Mouse (Mus musculus) adrenal gland, postnatal 25 days (tissue): Measurements from ENCODE around the gene Ccdc114. TPM values are rescaled to one million over a fixed set of nuclear protein-coding genes. Genes with fewer than 3 reads are reported as not detected.
"Not testable (repeated sequence)": the region's sequence is repeated elsewhere in the genome, so short reads cannot be mapped to it uniquely, and the experiment has no call there.

Source experiments
- DNase-seq: peaks from one replicate; pipeline ENCODE4 v3.0.0; 2021; ENCODE audit warnings: mixed read lengths
- long read RNA-seq: library from polyadenylated mRNA; stranded (forward); transcript quantifications from one replicate; pipeline ENCODE4 v2.0.0, GENCODE M21; 2021
- total RNA-seq: library from RNA; stranded (reverse); gene quantifications from 2 replicates; pipeline ENCODE4 v1.2.3, GENCODE M21; 2021

Gene Ccdc114
- total RNA-seq: 26.4 and 27.9 TPM in 2 replicates
- long read RNA-seq, partial matches to known transcripts: 26 of 36 reads
- long read RNA-seq, other reads (novel, unspliced or antisense): 7 of 36 reads

- peak; percentile 76 for DNase-seq
Measured at GRCm38 (mm10) chr7:45923762-45924428, at the start of gene Ccdc114. Gene Ccdc114, plus strand, starts transcription at chr7:45924072.

- DNase-seq: no peak
Measured at GRCm38 (mm10) chr7:45876895-45877294, 47.0 kb upstream of the Ccdc114 start.

DNA sequence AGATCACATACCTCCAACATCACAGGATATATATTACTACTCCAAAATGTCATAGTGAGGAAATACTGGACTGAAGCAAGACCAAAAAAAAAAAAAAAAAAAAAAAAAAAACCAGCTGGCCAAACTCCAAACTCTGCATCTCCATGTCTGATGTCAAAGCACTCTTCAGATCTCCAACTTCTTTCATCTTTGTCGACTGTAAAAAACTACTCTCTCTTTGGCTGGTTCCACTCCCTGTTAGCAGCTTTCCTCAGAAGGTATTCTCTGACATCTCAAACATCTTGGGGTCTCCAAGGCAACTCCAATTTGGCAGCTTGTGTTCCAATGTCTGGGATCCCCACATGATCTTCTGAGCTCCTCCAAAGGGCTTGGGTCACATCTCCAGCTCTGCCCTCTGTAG is 45.6 kb upstream of the Ccdc114 start, which contains the start of gene Grin2d:
Grin2d (minus strand) TSS at position 101 of the 400 bp plus-strand sequence.
- not testable (repeated sequence) for DNase-seq

GRCm38 (mm10) chr7:45880531-45880930 is 43.3 kb upstream of the Ccdc114 start:
- no peak for DNase-seq

- DNase-seq: no peak
Measured at GRCm38 (mm10) chr7:45881011-45881410, 42.9 kb upstream of the Ccdc114 start.

DNA sequence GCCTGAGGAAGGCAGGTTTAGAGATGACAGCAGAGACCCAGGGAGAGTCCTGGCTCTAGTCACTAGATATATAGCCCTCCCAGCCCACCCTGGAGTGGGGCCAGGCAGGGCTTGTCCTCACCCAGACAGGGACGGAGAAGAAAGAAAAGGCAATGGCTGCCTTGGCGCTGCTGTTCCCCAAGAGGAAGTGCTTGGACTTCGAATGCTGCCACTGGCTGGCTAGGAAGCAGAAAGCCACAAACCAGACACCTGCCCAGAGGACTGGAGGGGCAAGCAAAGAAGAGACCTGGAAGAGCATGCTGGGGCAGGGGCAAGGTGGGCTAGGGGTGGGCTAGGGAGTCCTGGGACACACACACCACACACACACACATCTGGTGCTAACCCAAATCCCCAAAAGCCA is 36.6 kb upstream of the Ccdc114 start:
- DNase-seq: no peak

GRCm38 (mm10) chr7:45892651-45893050 is 31.2 kb upstream of the Ccdc114 start:
- DNase-seq: no peak

DNA sequence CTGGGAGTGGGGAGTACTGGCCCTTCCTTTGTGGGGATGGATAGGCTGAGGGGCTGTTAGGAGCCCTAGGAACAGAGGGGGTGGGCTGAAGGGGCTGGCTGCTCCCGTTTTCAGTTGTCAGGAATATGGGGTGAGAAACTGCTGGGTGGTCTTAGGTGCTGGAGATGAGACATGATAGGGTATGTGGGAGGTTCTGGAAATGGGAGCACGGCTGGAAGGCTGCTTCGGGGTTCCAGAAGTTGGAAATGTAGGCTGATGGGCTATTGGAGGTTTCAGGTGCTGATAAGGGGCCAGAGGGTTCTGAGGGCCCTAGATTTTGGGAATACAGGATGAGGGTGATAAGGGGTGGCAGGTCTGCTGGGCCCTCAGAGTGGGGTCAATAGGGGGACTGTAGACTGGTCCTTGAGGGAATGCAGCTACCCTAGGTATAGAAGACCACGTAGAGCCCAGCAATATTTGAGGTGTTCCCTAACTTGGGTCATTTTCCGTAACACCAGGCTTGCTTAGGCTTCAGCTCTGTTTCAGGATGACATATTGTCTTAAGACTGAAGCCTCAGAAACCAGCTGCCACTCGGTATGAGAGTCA is 27.8 kb upstream of the Ccdc114 start:
- no peak for DNase-seq

- DNase-seq: peak; percentile 94
Measured at GRCm38 (mm10) chr7:45896517-45897257, 27.2 kb upstream of the Ccdc114 start, which contains the start of the genes Syngr4 and Tmem143. Gene Syngr4, minus strand, starts transcription at chr7:45896714. Gene Tmem143, plus strand, starts transcription at chr7:45896941.

- DNase-seq: peak; percentile 52
Measured at GRCm38 (mm10) chr7:45897258-45897757, 26.6 kb upstream of the Ccdc114 start.

GRCm38 (mm10) chr7:45898125-45898524 is 25.7 kb upstream of the Ccdc114 start:
- not testable (repeated sequence) for DNase-seq

DNA sequence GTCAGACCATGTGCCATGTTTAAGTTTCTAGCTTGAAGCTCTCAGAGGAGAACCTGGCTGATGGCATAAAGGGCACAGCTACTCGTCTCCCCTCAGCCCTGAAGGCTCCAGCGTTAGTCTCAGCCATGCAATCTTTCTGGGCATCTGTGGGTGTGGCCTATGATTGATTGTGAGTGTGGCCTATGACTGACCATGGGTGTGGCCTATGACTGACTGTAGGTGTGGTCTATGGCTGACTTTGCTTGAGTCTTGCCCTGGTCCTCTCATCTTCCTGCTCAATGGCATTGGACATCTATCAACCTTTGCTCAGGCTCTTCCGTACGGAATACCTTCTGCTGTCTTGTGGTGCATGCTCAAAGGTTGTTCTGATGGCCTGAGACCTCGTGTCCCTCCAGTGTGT is 22.3 kb upstream of the Ccdc114 start:
- DNase-seq: no peak

- DNase-seq: no peak
Measured at GRCm38 (mm10) chr7:45902481-45903002, 21.3 kb upstream of the Ccdc114 start.

- no peak for DNase-seq
Measured at GRCm38 (mm10) chr7:45906622-45907021, 17.2 kb upstream of the Ccdc114 start.

DNA sequence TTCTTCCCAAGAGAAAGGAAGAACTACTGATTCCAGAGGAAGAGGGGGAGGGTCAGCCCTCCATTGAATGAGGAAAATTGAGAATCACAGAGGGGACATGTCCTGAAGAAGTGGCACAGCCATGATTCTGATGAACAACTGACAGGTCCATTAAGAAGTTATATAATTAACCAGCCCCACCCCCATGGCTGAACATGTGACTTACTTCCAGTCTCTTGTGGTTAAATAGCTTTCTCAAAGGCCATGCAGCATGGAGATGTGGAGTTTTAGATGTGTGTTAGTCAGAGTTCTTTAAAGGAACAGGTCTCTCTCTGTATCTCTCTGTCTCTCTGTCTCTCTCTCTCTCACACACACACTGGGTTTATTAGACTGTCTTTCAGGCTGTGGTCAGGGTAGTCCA is 15.5 kb upstream of the Ccdc114 start:
- DNase-seq: no peak

GRCm38 (mm10) chr7:45909145-45909544 is 14.7 kb upstream of the Ccdc114 start:
- no peak for DNase-seq

- DNase-seq: no peak
Measured at GRCm38 (mm10) chr7:45914067-45914466, 9.8 kb upstream of the Ccdc114 start.

DNA sequence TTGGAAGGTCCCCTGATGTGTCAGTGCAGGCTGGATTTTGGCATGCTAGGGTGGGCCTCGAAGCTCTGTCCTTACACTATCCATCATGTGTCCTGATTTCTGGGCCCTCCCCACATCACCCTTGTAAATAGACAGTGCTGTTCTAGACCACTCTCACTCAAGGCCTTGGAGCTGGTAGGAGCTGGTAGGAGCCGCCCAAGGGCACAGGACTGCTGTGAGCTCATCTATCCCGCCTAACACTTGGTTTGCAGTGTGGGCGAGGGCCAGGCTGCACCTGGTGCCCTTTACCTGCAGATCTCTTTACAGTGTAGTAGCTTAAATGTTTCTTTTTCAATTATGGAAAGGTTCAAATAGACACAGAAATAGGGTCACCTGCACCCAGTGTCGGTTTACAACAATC is 8.9 kb upstream of the Ccdc114 start:
- no peak for DNase-seq

GRCm38 (mm10) chr7:45916056-45917003 is 7.5 kb upstream of the Ccdc114 start:
- DNase-seq: peak; percentile 82

- peak; percentile 55 for DNase-seq
Measured at GRCm38 (mm10) chr7:45917004-45917704, 6.7 kb upstream of the Ccdc114 start.

- no peak for DNase-seq
Measured at GRCm38 (mm10) chr7:45917926-45918325, 5.9 kb upstream of the Ccdc114 start.
